Mouse (Mus musculus) cortical plate, adult 2 months (tissue): ENCODE measurements at regions not wholly inside any gene's neighbourhood (a gene's known extent, or its start where the extent isn't known, plus 50 kb on each side); places are given as distances from the start of the nearest gene placed in this dataset.

ENCODE experiments used
- H3K27ac ChIP-seq: fragments of 200-500 bp; 2 replicates; pipeline ENCODE4 v1.5.1; 2012; ENCODE audit warnings: low read length, control low read depth, inconsistent platforms; ENCODE audit not compliant: insufficient read depth
- H3K4me1 ChIP-seq: fragments of 200-500 bp; 2 replicates; pipeline ENCODE4 v1.6.1; 2011; ENCODE audit warnings: low read length; ENCODE audit not compliant: control insufficient read depth, insufficient read depth
- H3K4me3 ChIP-seq: fragments of 200-500 bp; 2 replicates; pipeline ENCODE4 v1.5.1; 2011; ENCODE audit warnings: mild to moderate bottlenecking, low read length, control low read depth; ENCODE audit not compliant: insufficient read depth
- CTCF ChIP-seq: fragments of 200-500 bp; IDR thresholded peaks from 2 replicates; pipeline ENCODE4 v1.5.1; 2011; ENCODE audit warnings: mild to moderate bottlenecking, control low read depth, low read length; ENCODE audit not compliant: insufficient read depth; ENCODE audit errors: extremely low read depth
- POLR2A ChIP-seq: fragments of 200-500 bp; IDR thresholded peaks from 2 replicates; pipeline ENCODE4 v1.6.1; 2011; ENCODE audit warnings: mild to moderate bottlenecking, low read length, control low read depth; ENCODE audit not compliant: insufficient read depth; ENCODE audit errors: extremely low read depth

GRCm38 (mm10) chr1:158192841-158193551, 163.1 kb downstream of the Brinp2 start:
- no peak overlapping the region for H3K4me3 ChIP-seq
- no peak overlapping the region for H3K27ac ChIP-seq
- H3K4me1 ChIP-seq, result no peaks in the 10 kb centered on the region
- TF ChIP-seq CTCF (no peak), POLR2A (no peak)

GRCm38 (mm10) chr1:158193968-158194565, 162.1 kb downstream of the Brinp2 start:
- TF ChIP-seq CTCF (no peak), POLR2A (no peak)
- no peak overlapping the region for H3K4me3 ChIP-seq
- H3K4me1 ChIP-seq, result no peaks in the 10 kb centered on the region
- H3K27ac ChIP-seq, result no peak overlapping the region
